Mouse (Mus musculus) neural tube, embryonic 11.5 days (tissue): ENCODE measurements around the gene Acbd4. TPM values are rescaled to one million over a fixed set of nuclear protein-coding genes. Genes with fewer than 3 reads are reported as not detected.
A peak's percentile ranks its signal among the peaks of the same experiment; 100 is the strongest.

Experiments used
- ATAC-seq: fragments of 200-750 bp; cut with Nextera tagmentation; 2 replicates; pipeline ENCODE4 v1.8.0; 2017; ENCODE audit warnings: moderate number of reproducible peaks, mild to moderate bottlenecking, moderate TSS enrichment, moderate library complexity; ENCODE audit not compliant: insufficient read depth, low FRiP score, low TSS enrichment
- DNase-seq: peaks from one replicate; pipeline ENCODE4 v3.0.0-alpha.2; 2015; ENCODE audit warnings: low spot score
- H3K27ac ChIP-seq: fragments of 300-500 bp; sonication (generic); 2 replicates; pipeline ENCODE4 v1.5.1; 2014; ENCODE audit warnings: low read depth, mild to moderate bottlenecking, low read length
- H3K27me3 ChIP-seq: fragments of 300-500 bp; sonication (generic); 2 replicates; pipeline ENCODE4 v1.6.1; 2014; ENCODE audit warnings: mild to moderate bottlenecking, low read length, mixed read lengths; ENCODE audit not compliant: control insufficient read depth, insufficient read depth
- H3K36me3 ChIP-seq: fragments of 300-500 bp; sonication (generic); 2 replicates; pipeline ENCODE4 v1.6.1; 2014; ENCODE audit warnings: mild to moderate bottlenecking, low read length, moderate library complexity, mixed read lengths; ENCODE audit not compliant: control insufficient read depth, insufficient read depth
- H3K4me1 ChIP-seq: fragments of 300-500 bp; sonication (generic); 2 replicates; pipeline ENCODE4 v1.6.1; 2014; ENCODE audit warnings: low read length, mixed read lengths; ENCODE audit not compliant: control insufficient read depth, insufficient read depth
- H3K4me2 ChIP-seq: fragments of 300-500 bp; sonication (generic); 2 replicates; pipeline ENCODE4 v1.6.1; 2014; ENCODE audit warnings: low read depth, mild to moderate bottlenecking, moderate library complexity
- H3K4me3 ChIP-seq: fragments of 300-500 bp; sonication (generic); 2 replicates; pipeline ENCODE4 v1.5.1; 2014; ENCODE audit warnings: low read depth, low read length
- H3K9ac ChIP-seq: fragments of 300-500 bp; sonication (generic); 2 replicates; pipeline ENCODE4 v1.6.1; 2014; ENCODE audit warnings: mild to moderate bottlenecking, low read length
- H3K9me3 ChIP-seq: fragments of 300-500 bp; sonication (generic); 2 replicates; pipeline ENCODE4 v1.6.1; 2016; ENCODE audit warnings: low read length; ENCODE audit not compliant: control insufficient read depth
- WGBS: fragments of 180-500 bp; shearing (Covaris S2); extraction: QIAGEN DNeasy Blood & Tissue Kit; methylation state at CpG from one replicate; pipeline ENCODE4 v1.1.7; 2014; 5-methylcytosine and 5-hydroxymethylcytosine counted together
- polyA plus RNA-seq: library from polyadenylated mRNA; unstranded; fragments of >200 nt; fragmentation: Nextera tagmentation; extraction: Ambion mirVana; gene quantifications from 2 replicates; pipeline ENCODE4 v1.2.1, GENCODE M21; 2014

Acbd4 gene
- polyA plus RNA-seq, 1 experiment from 2014 or later, result 6.4 TPM

DNA sequence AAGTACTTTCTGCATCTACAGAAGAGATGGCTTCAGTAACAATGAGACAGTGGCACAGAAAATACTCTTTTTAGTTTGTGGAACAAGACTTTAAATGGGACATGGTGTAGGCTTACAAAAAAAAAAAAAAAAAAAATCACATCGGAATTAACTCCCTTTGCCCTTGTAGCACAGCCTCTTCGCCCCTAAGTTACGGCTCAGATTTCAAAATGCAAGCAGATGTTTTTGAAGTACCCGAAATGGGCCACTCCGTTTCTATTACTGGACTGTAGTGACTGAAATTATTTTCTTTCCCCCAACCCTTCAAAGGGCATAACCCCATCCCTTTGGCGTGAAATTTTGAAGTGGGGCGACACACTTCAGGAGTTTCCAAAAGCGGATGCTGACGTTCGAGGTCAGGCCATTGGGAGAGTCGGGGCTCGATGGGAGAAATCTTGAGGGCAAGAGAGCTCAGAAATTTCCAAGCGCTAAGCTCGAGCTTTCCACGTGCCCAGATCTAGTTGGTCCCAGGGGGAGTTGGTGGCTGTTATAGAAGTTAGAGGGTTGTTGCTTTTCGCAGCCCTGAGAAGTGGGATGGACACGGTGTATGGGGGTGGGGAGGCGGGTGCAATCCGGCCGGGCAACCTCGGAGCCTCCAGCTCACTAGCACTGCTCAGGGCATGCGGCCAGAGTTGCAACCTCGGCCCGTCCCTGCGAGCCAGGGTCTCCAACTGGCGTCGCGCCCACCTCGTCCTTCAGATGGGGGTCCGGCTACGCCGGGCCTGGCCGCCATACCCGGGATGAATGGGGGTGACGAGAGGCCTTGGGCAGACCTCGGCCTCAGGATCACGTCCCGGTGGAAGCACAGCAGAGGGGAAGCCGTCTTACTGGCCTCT, 30.5 kb downstream of the Acbd4 start, which contains the start of gene Hexim2:
Hexim2 (plus strand) TSS at position 729 of the 875 bp plus-strand sequence.
- Histone ChIP-seq H3K4me2 (peak within 1 kb of the TSS; percentile 83), H3K9ac (peak within 1 kb of the TSS; percentile 99), H3K4me1 (peaks cover 11% of the 10 kb centered on the region; the same call in 1 of the 2 replicates), H3K27me3 (no peaks in the 10 kb centered on the region), H3K4me3 (peak within 1 kb of the TSS; percentile 90), H3K36me3 (no peaks in the 10 kb centered on the region), H3K9me3 (no peaks in the 10 kb centered on the region), H3K27ac (peak within 1 kb of the TSS; percentile 92)
- ATAC-seq, result peak; percentile 63
- peak; percentile 69 for DNase-seq
- under 1% methylated on average over 39 of the region's 39 CpGs for WGBS

DNA sequence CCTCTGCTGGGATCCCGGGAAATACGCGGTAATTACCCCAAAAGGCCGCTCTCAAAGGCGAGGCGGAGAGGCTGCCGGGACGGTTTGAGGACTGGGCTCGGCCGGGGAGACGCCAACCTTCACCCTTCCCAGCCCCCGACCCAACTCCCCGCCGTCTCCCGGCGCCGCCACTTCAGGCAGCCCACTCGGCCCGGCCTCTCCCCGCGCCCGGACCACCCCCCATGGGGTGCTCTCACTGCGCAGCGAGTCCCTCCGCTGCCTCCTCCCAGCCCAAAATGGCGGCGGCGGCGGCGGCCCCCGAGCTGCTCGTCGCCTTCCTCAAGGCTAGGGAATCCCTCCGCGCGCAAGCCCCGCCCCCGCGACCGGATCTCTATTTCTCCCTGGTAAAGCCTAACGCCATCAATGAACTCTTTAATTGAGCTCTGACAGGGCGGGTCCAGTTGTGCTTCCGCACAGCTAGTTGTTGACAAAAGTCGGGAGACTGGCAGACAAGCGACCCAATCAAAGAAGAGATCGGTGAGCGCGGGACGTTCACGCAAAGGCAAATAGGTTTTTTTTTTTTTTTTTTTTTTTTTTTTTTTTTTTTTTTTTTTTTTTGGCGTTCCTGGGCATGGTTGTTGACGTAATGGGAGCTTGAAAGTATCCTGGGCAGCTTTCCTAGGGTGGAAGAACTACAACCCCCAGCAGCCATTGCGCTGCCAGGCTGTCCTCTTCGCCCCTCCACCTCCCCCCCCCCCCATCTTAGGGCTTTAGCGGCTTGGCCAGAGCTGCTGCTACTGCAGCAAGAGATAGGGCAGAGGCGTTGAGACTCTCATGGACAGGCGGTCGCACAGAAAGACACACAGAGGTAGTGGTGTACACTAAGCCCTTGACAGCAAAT, 31.3 kb downstream of the Acbd4 start:
- H3K27ac ChIP-seq, result peak overlapping the region; percentile 92

DNA sequence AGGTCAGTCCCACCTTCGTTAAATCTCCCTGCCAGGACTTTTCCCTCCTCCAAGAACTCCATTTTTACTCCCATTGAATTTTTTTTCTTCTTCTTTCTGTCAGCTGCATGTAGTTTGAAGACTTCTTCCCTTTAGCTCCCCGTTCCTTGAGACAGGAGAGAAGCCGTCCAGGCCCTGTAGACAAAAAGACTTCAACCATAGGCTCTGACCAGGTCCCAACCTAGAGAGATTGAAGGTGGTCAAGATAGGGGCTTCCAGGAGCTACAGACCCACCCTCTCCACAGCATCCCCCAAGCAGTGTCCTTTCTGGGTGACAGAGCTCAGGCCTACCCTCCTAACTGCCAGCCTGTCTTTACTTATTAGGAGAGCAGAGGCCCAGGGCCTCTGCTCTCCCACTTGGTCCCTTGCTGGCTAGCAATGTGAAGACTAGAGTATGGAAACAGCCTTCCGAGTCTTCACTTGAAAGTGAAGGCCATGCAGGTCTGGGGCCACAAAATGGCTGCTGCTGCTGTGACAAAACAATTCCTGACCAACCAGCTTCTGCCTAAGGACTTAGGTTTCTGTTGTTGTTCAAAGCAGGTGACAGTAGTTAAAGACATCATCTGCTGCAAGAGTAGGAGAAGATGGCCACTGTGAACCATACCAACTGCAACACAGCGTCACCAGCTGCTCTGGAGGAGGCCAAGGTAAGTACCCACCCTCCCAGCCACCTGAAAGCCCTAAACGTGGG, 32.1 kb downstream of the Acbd4 start:
- ATAC-seq, result no peak
- 60% methylated on average over 6 of the region's 6 CpGs for WGBS

More for the DNA sequence above, 31.3 kb downstream of the Acbd4 start:
- H3K9me3 ChIP-seq, result no peaks in the 10 kb centered on the region
- H3K4me2 ChIP-seq, result peak overlapping the region; percentile 83
- WGBS, result under 1% methylated on average over 46 of the region's 58 CpGs
- ATAC-seq, result peak; percentile 92
- DNase-seq, result peak; percentile 100
- H3K9ac ChIP-seq, result peak overlapping the region; percentile 99
- no peaks in the 10 kb centered on the region for H3K27me3 ChIP-seq
- H3K36me3 ChIP-seq, result no peaks in the 10 kb centered on the region
- peaks cover 11% of the 10 kb centered on the region; the same call in 1 of the 2 replicates for H3K4me1 ChIP-seq
- peak overlapping the region; percentile 90 for H3K4me3 ChIP-seq

DNA sequence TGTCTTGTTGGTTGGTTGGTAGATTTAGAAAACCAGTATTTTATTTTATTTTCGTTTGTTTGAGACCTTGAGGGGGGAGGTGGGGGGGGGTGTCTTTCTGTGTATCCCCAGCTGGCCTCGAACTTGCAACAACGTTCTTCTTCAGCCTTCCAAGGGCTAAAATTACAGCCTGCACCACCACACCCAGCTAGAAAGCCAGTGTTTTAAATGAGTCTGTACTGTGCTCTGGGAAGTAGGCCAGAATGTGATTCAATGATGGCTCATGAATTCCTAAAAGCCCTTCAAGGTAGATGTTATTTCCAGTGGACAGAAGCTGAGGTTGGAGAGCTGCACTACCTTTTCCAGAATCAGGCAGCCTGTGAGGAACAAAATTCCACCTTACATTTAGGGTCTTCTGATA, 32.7 kb downstream of the Acbd4 start:
- Histone ChIP-seq H3K4me2 (no peak overlapping the region), H3K9me3 (no peaks in the 10 kb centered on the region), H3K27me3 (no peaks in the 10 kb centered on the region), H3K9ac (no peak overlapping the region), H3K4me1 (peaks cover 11% of the 10 kb centered on the region; the same call in 1 of the 2 replicates), H3K27ac (no peak overlapping the region), H3K36me3 (no peaks in the 10 kb centered on the region), H3K4me3 (no peak overlapping the region)
- DNase-seq (no peak), ATAC-seq (no peak)
- WGBS, result 82% methylated on average over 3 of the region's 3 CpGs

More for the DNA sequence above, 32.1 kb downstream of the Acbd4 start:
- H3K36me3 ChIP-seq, result no peaks in the 10 kb centered on the region
- no peak overlapping the region; the same call in 1 of the 2 replicates for H3K27ac ChIP-seq
- peak overlapping the region; percentile 12; the same call in 1 of the 2 replicates for H3K4me3 ChIP-seq
- peak overlapping the region; percentile 49 for H3K9ac ChIP-seq
- H3K4me1 ChIP-seq, result peaks cover 11% of the 10 kb centered on the region; the same call in 1 of the 2 replicates
- no peaks in the 10 kb centered on the region for H3K27me3 ChIP-seq
- DNase-seq, result no peak
- peak overlapping the region; percentile 31 for H3K4me2 ChIP-seq
- no peaks in the 10 kb centered on the region for H3K9me3 ChIP-seq

GRCm38 (mm10) chr11:103136039-103136577, 34.6 kb downstream of the Acbd4 start:
- Histone ChIP-seq H3K27ac (no peak overlapping the region), H3K9me3 (no peaks in the 10 kb centered on the region), H3K4me3 (no peak overlapping the region), H3K27me3 (no peaks in the 10 kb centered on the region), H3K4me2 (no peak overlapping the region), H3K9ac (no peak overlapping the region), H3K4me1 (peaks cover 10% of the 10 kb centered on the region; the same call in 1 of the 2 replicates), H3K36me3 (no peaks in the 10 kb centered on the region)
- 86% methylated on average over 8 of the region's 8 CpGs for WGBS
- ATAC-seq, result no peak
- no peak for DNase-seq

DNA sequence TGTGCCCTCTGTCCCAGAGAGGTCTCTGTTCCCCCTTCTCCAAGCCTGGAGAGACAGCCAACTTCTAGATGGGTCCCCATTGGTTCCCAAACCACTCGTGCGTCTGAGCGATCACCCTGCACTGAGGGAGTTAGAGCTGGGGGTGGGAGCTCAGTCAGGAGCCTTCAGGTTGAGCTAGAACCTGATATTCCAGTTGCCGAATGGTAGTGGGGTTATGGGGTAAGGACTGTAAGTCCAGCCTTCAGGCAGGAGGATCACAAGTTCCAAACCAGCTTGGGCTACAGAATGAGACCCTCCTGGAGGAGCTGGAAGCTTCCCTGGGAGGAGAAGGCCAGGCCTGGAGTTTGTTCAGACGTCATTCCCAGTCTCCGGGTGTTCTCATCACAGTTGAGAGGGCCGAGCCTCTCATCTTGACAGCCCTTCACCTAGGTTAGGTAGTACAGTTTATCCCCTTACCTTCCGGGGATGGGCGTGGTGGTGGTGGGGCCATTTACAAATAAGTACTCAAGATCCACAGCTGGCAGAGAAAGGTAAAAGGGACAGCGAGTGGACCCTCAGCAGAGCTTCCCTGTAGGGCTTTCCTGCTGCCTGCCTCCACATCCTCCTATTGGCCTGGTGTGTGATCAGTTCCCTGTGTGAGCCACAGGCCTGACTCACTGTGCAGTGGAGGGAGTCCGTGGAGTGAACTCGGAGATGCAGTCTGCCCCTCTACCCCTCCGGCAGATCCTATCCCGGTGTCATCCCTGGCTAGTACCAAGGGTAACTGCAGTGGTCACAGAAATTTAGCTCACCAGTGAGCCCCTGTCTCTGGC, 38.7 kb downstream of the Acbd4 start:
- Histone ChIP-seq H3K9me3 (no peaks in the 10 kb centered on the region), H3K4me3 (no peak overlapping the region), H3K27ac (no peak overlapping the region), H3K4me1 (peaks cover 3% of the 10 kb centered on the region), H3K27me3 (no peaks in the 10 kb centered on the region), H3K9ac (no peak overlapping the region; the same call in 1 of the 2 replicates), H3K4me2 (no peak overlapping the region), H3K36me3 (no peaks in the 10 kb centered on the region)
- no peak for ATAC-seq
- DNase-seq, result no peak
- WGBS, result 84% methylated on average over 14 of the region's 14 CpGs

DNA sequence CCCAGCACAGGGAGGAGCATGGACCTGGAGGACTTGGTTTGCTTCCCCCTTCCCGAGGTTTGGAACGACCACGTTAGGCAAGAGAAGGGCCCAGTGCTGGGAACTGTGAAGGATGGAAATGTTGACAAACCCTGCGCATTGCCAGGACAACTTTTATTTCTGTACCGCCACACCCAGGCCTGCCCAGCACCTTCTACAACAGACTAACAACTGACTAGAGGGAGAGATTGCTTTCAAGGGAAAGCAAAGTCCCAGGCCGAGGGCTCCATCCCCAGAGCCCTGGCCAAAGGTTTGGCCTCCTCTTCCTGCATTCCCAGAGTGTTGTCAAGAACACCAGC, 39.2 kb downstream of the Acbd4 start:
- DNase-seq (no peak), ATAC-seq (no peak)
- no peaks in the 10 kb centered on the region for H3K36me3 ChIP-seq
- 58% methylated on average over 6 of the region's 6 CpGs for WGBS
- no peaks in the 10 kb centered on the region for H3K27me3 ChIP-seq
- H3K27ac ChIP-seq, result no peak overlapping the region
- H3K4me2 ChIP-seq, result no peak overlapping the region
- no peak overlapping the region for H3K4me3 ChIP-seq
- no peak overlapping the region for H3K9ac ChIP-seq
- no peaks in the 10 kb centered on the region for H3K9me3 ChIP-seq
- H3K4me1 ChIP-seq, result peaks cover 3% of the 10 kb centered on the region
